28 mouse cellular contexts compared by ENCODE assay signal in the genomic region with DNA sequence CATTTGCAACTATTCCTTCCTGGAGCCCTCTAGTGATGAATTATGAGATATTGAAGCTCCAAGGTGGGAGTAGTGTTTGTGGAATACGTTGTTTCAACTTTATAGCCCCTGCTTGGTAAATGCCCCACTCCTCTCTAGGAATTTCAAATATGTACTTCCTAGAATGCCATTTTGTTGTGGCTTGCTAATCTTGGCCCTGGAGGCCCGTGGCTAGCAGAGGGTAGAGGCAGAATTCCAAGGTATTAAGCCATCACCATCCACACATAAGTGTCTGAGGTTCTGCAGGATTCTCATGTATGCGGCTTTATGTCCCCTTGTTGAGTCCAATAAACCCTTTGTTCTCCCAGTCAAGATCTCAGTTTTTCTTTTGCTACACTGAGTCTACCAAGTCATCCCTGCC. TPM values are rescaled to one million over a fixed set of nuclear protein-coding genes. Genes with fewer than 3 reads are reported as not detected.
"Had no signal": no experiment of that assay in that cellular context is flagged by ENCODE, and none has a peak within 500 bp of the region (broad histone marks: within the 10 kb centered on the region; RNA-seq: fewer than 3 reads in every experiment).

No protein-coding gene starts in this region.

- H3K4me2 ChIP-seq: lung, embryonic 14.5 days; midbrain, embryonic 12.5 days; neural tube, embryonic 13.5 days; neural tube, embryonic 15.5 days had no signal

- DNase-seq: lung, adult 18-20 months; lung, embryonic 14.5 days; lung, postnatal 10 days; lung, postnatal 4 days; midbrain, embryonic 14.5 days; retina, postnatal 1 day; right cerebral cortex, adult 18-20 months; right cerebral cortex, postnatal 25 days; right cerebral cortex, postnatal 4 days; spleen, adult 18-20 months; thymus, adult 18-20 months; thymus, postnatal 14 days; thymus, postnatal 4 days had no signal

- H3K4me1 ChIP-seq: midbrain, embryonic 10.5 days; midbrain, embryonic 12.5 days; neural tube, embryonic 13.5 days; neural tube, embryonic 15.5 days had no signal

- H3K9me3 ChIP-seq: midbrain, embryonic 10.5 days; midbrain, embryonic 12.5 days; neural tube, embryonic 13.5 days; neural tube, embryonic 15.5 days had no signal

- H3K9ac ChIP-seq: lung, embryonic 14.5 days; midbrain, embryonic 12.5 days; neural tube, embryonic 13.5 days; neural tube, embryonic 15.5 days had no signal

- H3K36me3 ChIP-seq: midbrain, embryonic 10.5 days; midbrain, embryonic 12.5 days; neural tube, embryonic 13.5 days; neural tube, embryonic 15.5 days had no signal

- H3K27me3 ChIP-seq: midbrain, embryonic 12.5 days; neural tube, embryonic 13.5 days; neural tube, embryonic 15.5 days had no signal

- H3K27ac ChIP-seq: midbrain, embryonic 10.5 days; midbrain, embryonic 12.5 days; neural tube, embryonic 13.5 days; neural tube, embryonic 15.5 days had no signal

- H3K4me3 ChIP-seq: midbrain, embryonic 10.5 days; midbrain, embryonic 12.5 days; myocyte; neural tube, embryonic 13.5 days; neural tube, embryonic 15.5 days had no signal

- ATAC-seq: midbrain, embryonic 16.5 days had no signal

RNA-seq across cellular contexts. Expression of a gene that starts 3.7 kb away (rescaled TPM):
- total RNA-seq: megakaryocyte, adult 5-6 weeks; megakaryocyte-erythroid progenitor cell, adult 5-6 weeks had no signal
- polyA plus RNA-seq: lung, embryonic 14.5 days; lung, embryonic 16.5 days; midbrain, embryonic 10.5 days; midbrain, embryonic 12.5 days; midbrain, embryonic 14.5 days; midbrain, embryonic 16.5 days; neural tube, embryonic 11.5 days; neural tube, embryonic 13.5 days; neural tube, embryonic 15.5 days; small intestine, adult 2 months; stomach, embryonic 14.5 days; stomach, embryonic 16.5 days; urinary bladder, adult 2 months had no signal

RNA-seq across cellular contexts. Expression of a gene that starts 55.7 kb away (rescaled TPM):
- total RNA-seq: megakaryocyte, adult 5-6 weeks; megakaryocyte-erythroid progenitor cell, adult 5-6 weeks had no signal
- polyA plus RNA-seq: midbrain, embryonic 10.5 days; midbrain, embryonic 12.5 days; midbrain, embryonic 14.5 days; midbrain, embryonic 16.5 days; neural tube, embryonic 11.5 days; neural tube, embryonic 13.5 days; neural tube, embryonic 15.5 days; thymus, postnatal 0 days had no signal
